Mouse (Mus musculus): ENCODE data around the gene Xpo4.

DNA sequence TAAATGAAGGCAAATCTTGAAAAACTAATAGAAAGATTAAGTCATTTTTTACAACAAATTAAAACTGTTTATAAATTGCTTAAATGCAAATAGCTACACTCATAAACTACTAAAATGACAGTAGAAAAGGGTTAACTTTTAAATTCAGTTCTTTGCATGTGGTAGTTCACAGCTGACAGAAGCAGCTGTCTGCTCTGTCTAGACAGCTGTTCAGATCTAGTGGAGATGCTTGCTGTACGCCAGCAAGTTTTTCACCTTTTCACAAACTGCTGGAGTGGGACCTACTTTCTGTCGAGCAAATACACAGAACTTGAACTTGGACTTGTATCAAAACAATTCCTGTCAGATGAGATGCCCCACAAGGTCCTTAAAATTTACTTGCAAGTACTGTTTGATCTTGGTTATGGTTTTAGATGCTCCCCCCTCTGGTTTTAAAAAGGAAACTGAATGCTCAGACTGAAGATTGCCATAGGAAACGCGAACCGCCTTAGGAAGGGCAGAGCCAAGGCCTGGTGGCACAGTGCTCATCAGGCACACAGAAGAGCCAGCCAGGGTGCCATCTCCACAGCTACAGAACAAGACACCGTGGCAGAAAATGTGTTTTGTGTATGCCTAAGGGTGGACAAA, 48.8 kb downstream of the Xpo4 start:
- TF ChIP-seq HCFC1 (IDR thresholded peaks at IDR 0.05; ENCODE audit: borderline replicate concordance, insufficient read depth, low read length) = no peak
- TF ChIP-seq CHD2 (IDR thresholded peaks at IDR 0.05; ENCODE audit: low read depth, low read length) = no peak
- no peak for TF ChIP-seq ZC3H11A (IDR thresholded peaks at IDR 0.05; ENCODE audit: borderline replicate concordance, low read depth, low read length)

Measured in ES-E14 (cell line).